Mouse (Mus musculus): ENCODE data around the gene Rsph14. TPM values are rescaled to one million over a fixed set of nuclear protein-coding genes. Genes with fewer than 3 reads are reported as not detected.

The Rsph14 gene
- polyA plus RNA-seq, 1 experiment = not detected

- Histone ChIP-seq H3K27me3 (ENCODE audit: control insufficient read depth, insufficient read depth, insufficient read length) (peaks cover 36% of the 10 kb centered on the region), H3K79me2 (ENCODE audit: control insufficient read depth, insufficient read depth) (no peaks in the 10 kb centered on the region), H3K36me3 (ENCODE audit: control insufficient read depth, insufficient read depth) (no peaks in the 10 kb centered on the region), H3K79me3 (ENCODE audit: low read depth) (no peaks in the 10 kb centered on the region), H3K4me3 (ENCODE audit: insufficient read depth, poor library complexity, severe bottlenecking) (no peak overlapping the region), H3ac (ENCODE audit: control insufficient read depth, insufficient read length, low read depth) (no peak overlapping the region)
- no peak for TF ChIP-seq FOSL1 (IDR thresholded peaks at IDR 0.05; ENCODE audit: insufficient read depth, low read length, poor library complexity, severe bottlenecking)
- TF ChIP-seq CEBPB (IDR thresholded peaks at IDR 0.05; ENCODE audit: low read depth) = no peak
- TF ChIP-seq MAX (IDR thresholded peaks at IDR 0.05) = no peak
- no peak for TF ChIP-seq MYOD1 (IDR thresholded peaks at IDR 0.05; ENCODE audit: control insufficient read depth, insufficient read length, low read depth)
- no peak for TF ChIP-seq MYOG (IDR thresholded peaks at IDR 0.05; ENCODE audit: control insufficient read depth, extremely low read depth, insufficient read length)
- no peak for TF ChIP-seq CTCF (IDR thresholded peaks at IDR 0.05; ENCODE audit: control insufficient read depth, insufficient read depth, insufficient read length)
- no peak for TF ChIP-seq USF1 (IDR thresholded peaks at IDR 0.05; ENCODE audit: low read depth)
Measured at GRCm38 (mm10) chr10:75020271-75020670, 12.1 kb downstream of the Rsph14 start.

- Histone ChIP-seq H3K4me3 (ENCODE audit: insufficient read depth, poor library complexity, severe bottlenecking) (no peak overlapping the region), H3K36me3 (ENCODE audit: control insufficient read depth, insufficient read depth) (no peaks in the 10 kb centered on the region), H3K79me3 (ENCODE audit: low read depth) (no peaks in the 10 kb centered on the region), H3K79me2 (ENCODE audit: control insufficient read depth, insufficient read depth) (no peaks in the 10 kb centered on the region), H3ac (ENCODE audit: control insufficient read depth, insufficient read length, low read depth) (no peak overlapping the region), H3K27me3 (ENCODE audit: control insufficient read depth, insufficient read depth, insufficient read length) (peaks cover 63% of the 10 kb centered on the region)
- TF ChIP-seq USF1 (IDR thresholded peaks at IDR 0.05; ENCODE audit: low read depth) (no peak), MYOG (IDR thresholded peaks at IDR 0.05; ENCODE audit: control insufficient read depth, extremely low read depth, insufficient read length) (no peak), FOSL1 (IDR thresholded peaks at IDR 0.05; ENCODE audit: insufficient read depth, low read length, poor library complexity, severe bottlenecking) (no peak), MAX (IDR thresholded peaks at IDR 0.05) (no peak), MYOD1 (IDR thresholded peaks at IDR 0.05; ENCODE audit: control insufficient read depth, insufficient read length, low read depth) (no peak), CEBPB (IDR thresholded peaks at IDR 0.05; ENCODE audit: low read depth) (no peak), CTCF (IDR thresholded peaks at IDR 0.05; ENCODE audit: control insufficient read depth, insufficient read depth, insufficient read length) (no peak)
Measured at GRCm38 (mm10) chr10:75016481-75016880, 15.9 kb downstream of the Rsph14 start.

DNA sequence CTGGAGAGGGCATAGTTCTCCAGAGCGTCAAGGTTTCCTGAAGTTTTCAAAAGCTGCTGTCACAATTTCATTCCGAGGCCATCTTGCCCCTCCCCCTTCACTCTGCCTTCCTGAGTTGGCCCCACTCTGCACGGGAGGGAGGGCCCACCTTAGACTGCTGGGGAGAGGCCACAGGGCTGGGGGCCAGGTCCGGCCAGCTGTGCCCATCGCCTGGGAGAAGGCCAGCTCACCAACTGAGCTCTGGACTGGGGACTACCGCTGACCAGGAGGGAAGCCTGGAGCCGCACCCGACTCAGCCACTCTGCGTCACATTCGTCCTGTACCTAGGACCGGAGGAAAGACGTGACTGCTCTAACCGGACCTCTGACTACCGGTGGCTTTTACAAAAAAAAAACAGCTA is 16.9 kb downstream of the Rsph14 start:
- Histone ChIP-seq H3ac (ENCODE audit: control insufficient read depth, insufficient read length, low read depth) (no peak overlapping the region), H3K79me2 (ENCODE audit: control insufficient read depth, insufficient read depth) (no peaks in the 10 kb centered on the region), H3K4me3 (ENCODE audit: insufficient read depth, poor library complexity, severe bottlenecking) (no peak overlapping the region), H3K27me3 (ENCODE audit: control insufficient read depth, insufficient read depth, insufficient read length) (peaks cover 67% of the 10 kb centered on the region), H3K79me3 (ENCODE audit: low read depth) (no peaks in the 10 kb centered on the region), H3K36me3 (ENCODE audit: control insufficient read depth, insufficient read depth) (no peaks in the 10 kb centered on the region)
- TF ChIP-seq MYOG (IDR thresholded peaks at IDR 0.05; ENCODE audit: control insufficient read depth, extremely low read depth, insufficient read length) (no peak), MYOD1 (IDR thresholded peaks at IDR 0.05; ENCODE audit: control insufficient read depth, insufficient read length, low read depth) (no peak), USF1 (IDR thresholded peaks at IDR 0.05; ENCODE audit: low read depth) (no peak), CEBPB (IDR thresholded peaks at IDR 0.05; ENCODE audit: low read depth) (no peak), CTCF (IDR thresholded peaks at IDR 0.05; ENCODE audit: control insufficient read depth, insufficient read depth, insufficient read length) (no peak), MAX (IDR thresholded peaks at IDR 0.05) (no peak), FOSL1 (IDR thresholded peaks at IDR 0.05; ENCODE audit: insufficient read depth, low read length, poor library complexity, severe bottlenecking) (no peak)

- no peaks in the 10 kb centered on the region for H3K36me3 ChIP-seq (ENCODE audit: control insufficient read depth, insufficient read depth)
- no peaks in the 10 kb centered on the region for H3K79me3 ChIP-seq (ENCODE audit: low read depth)
- H3ac ChIP-seq (ENCODE audit: control insufficient read depth, insufficient read length, low read depth) = no peak overlapping the region
- H3K4me3 ChIP-seq (ENCODE audit: insufficient read depth, poor library complexity, severe bottlenecking) = no peak overlapping the region
- H3K79me2 ChIP-seq (ENCODE audit: control insufficient read depth, insufficient read depth) = no peaks in the 10 kb centered on the region
- TF ChIP-seq CTCF (IDR thresholded peaks at IDR 0.05; ENCODE audit: control insufficient read depth, insufficient read depth, insufficient read length) (no peak), MYOD1 (IDR thresholded peaks at IDR 0.05; ENCODE audit: control insufficient read depth, insufficient read length, low read depth) (no peak), CEBPB (IDR thresholded peaks at IDR 0.05; ENCODE audit: low read depth) (no peak), FOSL1 (IDR thresholded peaks at IDR 0.05; ENCODE audit: insufficient read depth, low read length, poor library complexity, severe bottlenecking) (no peak), MAX (IDR thresholded peaks at IDR 0.05) (no peak), MYOG (IDR thresholded peaks at IDR 0.05; ENCODE audit: control insufficient read depth, extremely low read depth, insufficient read length) (no peak), USF1 (IDR thresholded peaks at IDR 0.05; ENCODE audit: low read depth) (no peak)
- peaks cover 58% of the 10 kb centered on the region for H3K27me3 ChIP-seq (ENCODE audit: control insufficient read depth, insufficient read depth, insufficient read length)
Measured at GRCm38 (mm10) chr10:75010704-75011103, 21.7 kb downstream of the Rsph14 start.

DNA sequence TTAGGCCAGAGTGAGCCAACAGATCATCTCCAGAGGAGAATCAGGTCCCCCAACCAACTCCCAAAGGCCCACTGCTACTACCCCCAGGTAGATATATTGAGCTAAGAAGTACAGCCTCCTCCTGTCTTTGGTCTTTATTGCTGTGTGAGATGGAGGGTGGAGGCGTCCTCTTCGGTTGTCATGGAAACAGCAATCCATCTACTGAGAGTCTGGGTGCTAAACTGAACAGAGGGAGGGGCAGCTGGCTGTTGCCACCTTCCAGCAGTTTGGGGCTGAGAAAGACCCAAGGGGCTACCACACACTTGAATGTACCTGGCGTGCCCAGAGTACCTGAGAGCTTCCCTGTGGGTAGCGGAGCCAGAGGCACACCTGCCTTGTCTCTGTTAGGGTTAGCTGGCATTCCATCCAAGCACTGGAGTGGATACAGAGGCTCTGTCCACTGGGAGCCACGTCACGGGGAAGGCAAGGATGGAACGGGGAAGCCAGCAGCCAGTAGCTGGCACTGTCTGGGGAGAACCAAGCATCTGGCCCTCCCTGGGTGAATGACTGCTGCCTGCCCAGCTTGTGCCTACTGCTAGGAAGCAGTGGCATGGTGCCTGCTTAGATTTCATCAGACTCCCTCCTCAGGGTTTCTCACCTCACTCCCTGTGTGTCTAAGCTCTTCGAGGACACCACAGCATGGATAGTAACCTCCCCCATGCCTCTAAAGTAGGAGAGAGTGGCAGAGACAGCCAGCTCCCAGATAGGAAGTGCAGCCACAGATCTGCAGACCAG is 25.3 kb downstream of the Rsph14 start:
- Histone ChIP-seq H3K4me3 (ENCODE audit: insufficient read depth, poor library complexity, severe bottlenecking) (no peak overlapping the region), H3K27me3 (ENCODE audit: control insufficient read depth, insufficient read depth, insufficient read length) (peaks cover 37% of the 10 kb centered on the region), H3ac (ENCODE audit: control insufficient read depth, insufficient read length, low read depth) (no peak overlapping the region), H3K79me2 (ENCODE audit: control insufficient read depth, insufficient read depth) (no peaks in the 10 kb centered on the region), H3K79me3 (ENCODE audit: low read depth) (no peaks in the 10 kb centered on the region), H3K36me3 (ENCODE audit: control insufficient read depth, insufficient read depth) (no peaks in the 10 kb centered on the region)
- no peak for TF ChIP-seq FOSL1 (IDR thresholded peaks at IDR 0.05; ENCODE audit: insufficient read depth, low read length, poor library complexity, severe bottlenecking)

DNA sequence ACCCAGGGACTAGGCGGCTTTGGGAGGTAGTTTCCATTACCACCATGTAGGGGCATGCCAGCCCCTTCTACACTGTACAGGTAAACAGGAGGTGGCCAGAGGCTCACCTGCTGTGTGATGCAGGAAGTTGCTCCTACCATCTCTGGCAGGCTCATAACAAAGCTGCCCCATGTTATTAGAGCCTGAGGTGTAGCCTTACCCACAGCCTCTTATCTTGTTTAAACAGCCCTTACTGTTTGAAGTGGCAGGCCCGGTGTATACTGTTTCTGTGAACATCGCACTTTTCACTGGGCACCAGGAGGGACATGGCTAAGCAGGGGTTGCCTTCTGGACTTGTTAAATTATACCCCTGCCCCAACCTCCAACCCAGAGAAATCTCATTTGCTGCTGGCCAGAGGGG is 28.3 kb downstream of the Rsph14 start:
- H3K4me3 ChIP-seq (ENCODE audit: insufficient read depth, poor library complexity, severe bottlenecking) = no peak overlapping the region
- no peaks in the 10 kb centered on the region for H3K36me3 ChIP-seq (ENCODE audit: control insufficient read depth, insufficient read depth)
- H3K79me3 ChIP-seq (ENCODE audit: low read depth) = no peaks in the 10 kb centered on the region
- no peak overlapping the region for H3ac ChIP-seq (ENCODE audit: control insufficient read depth, insufficient read length, low read depth)
- no peaks in the 10 kb centered on the region for H3K79me2 ChIP-seq (ENCODE audit: control insufficient read depth, insufficient read depth)
- TF ChIP-seq MAX (IDR thresholded peaks at IDR 0.05) (no peak), CEBPB (IDR thresholded peaks at IDR 0.05; ENCODE audit: low read depth) (no peak), USF1 (IDR thresholded peaks at IDR 0.05; ENCODE audit: low read depth) (no peak), MYOG (IDR thresholded peaks at IDR 0.05; ENCODE audit: control insufficient read depth, extremely low read depth, insufficient read length) (no peak), FOSL1 (IDR thresholded peaks at IDR 0.05; ENCODE audit: insufficient read depth, low read length, poor library complexity, severe bottlenecking) (no peak), CTCF (IDR thresholded peaks at IDR 0.05; ENCODE audit: control insufficient read depth, insufficient read depth, insufficient read length) (no peak)
- H3K27me3 ChIP-seq (ENCODE audit: control insufficient read depth, insufficient read depth, insufficient read length) = peaks cover 35% of the 10 kb centered on the region

Data from C2C12 (cell line).